8 mouse cellular contexts compared by ENCODE assay signal in genomic region chr7:43311632-43312031, GRCm38 (mm10). TPM values are rescaled to one million over a fixed set of nuclear protein-coding genes. Genes with fewer than 3 reads are reported as not detected.
DNase-seq lines count a peak whose midpoint lies in the region; ATAC-seq and TF ChIP-seq lines count a peak whose summit lies in the region.

No protein-coding gene starts in this region.

- no peak for DNase-seq in lung, adult 2 months
- no peak for DNase-seq in lung, postnatal 14 days
- peak; percentile 14 to 32 for DNase-seq in heart, adult 9 months (ENCODE audit: low spot score in 2 of 2)
- no peak for DNase-seq in limb, embryonic 10.5 days (ENCODE audit: low spot score)
- no peak for DNase-seq in spleen, postnatal 14 days (ENCODE audit: low spot score in 2 of 2)
- no peak for DNase-seq in layer of hippocampus, adult 9-10 months (ENCODE audit: low spot score)

- H3K4me1 ChIP-seq in lung, adult 2 months (ENCODE audit: control insufficient read depth, insufficient read depth, low read length), result peaks cover 24% of the 10 kb centered on the region
- peaks cover 14% of the 10 kb centered on the region for H3K4me1 ChIP-seq in limb, embryonic 10.5 days
- peaks cover 23% of the 10 kb centered on the region for H3K4me1 ChIP-seq in neural tube, embryonic 12.5 days

- H3K9ac ChIP-seq in neural tube, embryonic 12.5 days, result no peak overlapping the region

- no peak for TF ChIP-seq POLR2A in lung, adult 2 months (IDR thresholded peaks at IDR 0.05; ENCODE audit: borderline replicate concordance, extremely low read depth, low read depth, low read length)

- H3K9me3 ChIP-seq in limb, embryonic 10.5 days (replicated peaks), result no peaks in the 10 kb centered on the region
- H3K9me3 ChIP-seq in neural tube, embryonic 12.5 days, result no peaks in the 10 kb centered on the region

- ATAC-seq in neural tube, embryonic 12.5 days (ENCODE audit: low FRiP score, low read depth), result no peak
- ATAC-seq in inflammation-experienced regulatory T-cells, adult 6 months, result no peak

- TF ChIP-seq CTCF in lung, adult 2 months (IDR thresholded peaks at IDR 0.05; ENCODE audit: insufficient read depth, low read length), result no peak

- H3K4me2 ChIP-seq in neural tube, embryonic 12.5 days (replicated peaks), result peak overlapping the region; percentile 78

- H3K4me3 ChIP-seq in lung, adult 2 months (replicated peaks; ENCODE audit: extremely low read depth, low read depth, low read length), result peak overlapping the region; percentile 59
- peak overlapping the region; percentile 88; the same call in 1 of the 2 replicates for H3K4me3 ChIP-seq in limb, embryonic 10.5 days
- no peak overlapping the region for H3K4me3 ChIP-seq in neural tube, embryonic 12.5 days

- 45% methylated on average over 6 of the region's 6 CpGs for WGBS in lung, adult 2 months
- 89% methylated on average over 6 of the region's 6 CpGs for WGBS in limb, embryonic 10.5 days
- 83% methylated on average over 6 of the region's 6 CpGs for WGBS in neural tube, embryonic 12.5 days

- peaks cover 38% of the 10 kb centered on the region for H3K36me3 ChIP-seq in limb, embryonic 10.5 days
- H3K36me3 ChIP-seq in neural tube, embryonic 12.5 days, result peaks cover 30% of the 10 kb centered on the region

- no peak overlapping the region for H3K27ac ChIP-seq in limb, embryonic 10.5 days
- H3K27ac ChIP-seq in neural tube, embryonic 12.5 days, result no peak overlapping the region

- no peaks in the 10 kb centered on the region for H3K27me3 ChIP-seq in limb, embryonic 10.5 days (ENCODE audit: low read depth, poor library complexity, severe bottlenecking)
- no peaks in the 10 kb centered on the region for H3K27me3 ChIP-seq in neural tube, embryonic 12.5 days (replicated peaks)

RNA-seq across cellular contexts. Expression of gene Zfp715, which starts 1.5 kb away (rescaled TPM):
- polyA plus RNA-seq in lung, adult 2 months (2012; rRNA removed), result 4.9 and 6.9 TPM in 2 replicates
- 8.4 and 11.0 TPM in 2 replicates for polyA plus RNA-seq in limb, embryonic 10.5 days (2016; fragmentation: Nextera tagmentation; extraction: Ambion mirVana)
- polyA plus RNA-seq in neural tube, embryonic 12.5 days (2016; fragmentation: Nextera tagmentation; extraction: Ambion mirVana), result 14.7 and 17.5 TPM in 2 replicates
- 10 to 100 TPM; 14.9 to 19.1 (median 18.7) TPM for polyA plus RNA-seq in inflammation-experienced regulatory T-cells, adult 6 months (2017; shearing (Covaris generic))

RNA-seq across cellular contexts. Expression of gene Siglecf, which starts 39.5 kb away (rescaled TPM):
- polyA plus RNA-seq in lung, adult 2 months (2012; rRNA removed), result 14.7 and 19.2 TPM in 2 replicates
- 0.20 and 0.29 TPM in 2 replicates for polyA plus RNA-seq in limb, embryonic 10.5 days (2016; fragmentation: Nextera tagmentation; extraction: Ambion mirVana)
- 0.20 and 0.26 TPM in 2 replicates for polyA plus RNA-seq in neural tube, embryonic 12.5 days (2016; fragmentation: Nextera tagmentation; extraction: Ambion mirVana)
- polyA plus RNA-seq in inflammation-experienced regulatory T-cells, adult 6 months (2017; shearing (Covaris generic)), result not detected

Comparison
In these comparisons a context has a peak if more than half of its experiments do, and no peak if none do; other contexts are left out.
1. DNase-seq: peak in heart, adult 9 months (2 of 2); none in lung, adult 2 months (single experiment), lung, postnatal 14 days (single experiment), limb, embryonic 10.5 days (single experiment), spleen, postnatal 14 days (0 of 2) and layer of hippocampus, adult 9-10 months (single experiment).
2. RNA of gene Siglecf, which starts 39.5 kb away (polyA plus RNA-seq): 14.7 to 19.2 TPM in lung, adult 2 months; 0.20 to 0.29 TPM in limb, embryonic 10.5 days, 0.20 to 0.26 TPM in neural tube, embryonic 12.5 days and not detected in inflammation-experienced regulatory T-cells, adult 6 months; every median in the first group is over 10 times any median in the second.